Mouse (Mus musculus): ENCODE data around the gene Slitrk4. TPM values are rescaled to one million over a fixed set of nuclear protein-coding genes. Genes with fewer than 3 reads are reported as not detected.

Gene Slitrk4
- total RNA-seq (2012; rRNA removed) = not detected in 2 replicates
- not detected in 2 replicates for total RNA-seq (2014; rRNA removed)
- not detected in 2 replicates for polyA plus RNA-seq (2012; ENCODE audit: insufficient read length, low read depth)

DNA sequence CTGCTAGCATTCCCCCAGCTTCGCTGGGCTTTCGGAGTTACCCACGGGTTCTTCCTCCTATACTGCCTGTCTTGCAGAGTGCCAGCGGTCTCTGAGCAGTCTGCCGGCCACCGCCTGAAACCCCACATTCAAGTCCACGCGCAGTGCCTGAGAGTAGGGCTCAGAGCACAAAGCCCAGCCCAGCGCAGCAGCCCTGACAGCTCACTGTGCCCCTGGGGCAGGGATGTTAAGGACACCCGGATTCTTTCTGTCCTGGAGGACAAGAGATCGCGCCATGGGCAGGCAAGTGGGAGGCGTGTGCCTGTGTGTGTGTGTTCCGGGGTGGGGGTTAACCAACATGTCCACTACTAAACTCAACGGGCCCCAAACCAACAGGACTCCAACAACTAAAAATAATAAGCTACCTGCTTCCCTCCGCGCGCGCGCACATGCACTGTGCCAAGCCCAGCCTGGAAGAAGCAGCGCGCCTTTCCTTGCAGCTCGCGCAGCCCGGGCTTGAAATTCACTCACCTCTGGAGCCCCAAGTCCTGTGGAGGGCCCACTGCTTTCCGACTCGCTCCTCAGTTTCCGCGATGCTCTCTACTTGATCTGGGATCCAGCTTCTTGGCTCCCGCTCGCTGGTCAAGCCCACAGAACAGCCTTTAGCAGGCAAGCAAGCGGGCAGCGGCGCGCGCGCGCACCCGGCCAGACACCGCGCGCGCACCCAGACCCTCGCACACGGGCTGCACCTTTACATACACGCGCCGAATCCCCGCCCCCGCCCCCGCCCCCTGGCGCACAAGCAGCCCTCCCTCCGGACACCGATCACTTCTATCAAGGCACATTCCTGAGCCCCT, at the start of gene Slitrk4:
TSS of gene Slitrk4 (minus strand) at position 707 of the 836 bp plus-strand sequence.
- TF ChIP-seq SIN3A (IDR thresholded peaks at IDR 0.05; ENCODE audit: low read length) (no peak), POLR2AphosphoS2 (IDR thresholded peaks at IDR 0.05; ENCODE audit: low read depth, low read length) (no peak), CHD2 (IDR thresholded peaks at IDR 0.05; ENCODE audit: low read length) (no peak), ELF1 (IDR thresholded peaks at IDR 0.05; ENCODE audit: low read depth, low read length) (no peak)
- Histone ChIP-seq H3K4me1 (ENCODE audit: control insufficient read depth in 1 of 2, insufficient read depth in 2 of 2) (no peaks in the 10 kb centered on the region), H3K27me3 (replicated peaks) (no peaks in the 10 kb centered on the region), H3K4me3 (replicated peaks in 1 of 3; ENCODE audit: low read depth in 2 of 3, low read length in 2 of 3, poor library complexity in 1 of 3) (no peak within 1 kb of the TSS), H3K27ac (ENCODE audit: insufficient read depth, low read depth) (no peak within 1 kb of the TSS), H3K9me3 (replicated peaks; ENCODE audit: low read length) (peaks cover 15% of the 10 kb centered on the region), H3K9ac (ENCODE audit: insufficient read depth, low read depth) (no peak within 1 kb of the TSS), H3K4me2 (ENCODE audit: insufficient read depth, low read depth, poor library complexity, severe bottlenecking) (no peak within 1 kb of the TSS), H3K79me2 (replicated peaks; ENCODE audit: control insufficient read depth, extremely low read depth, insufficient read depth, poor library complexity, severe bottlenecking) (no peaks in the 10 kb centered on the region), H3K36me3 (replicated peaks in 1 of 2; ENCODE audit: control insufficient read depth in 1 of 2, insufficient read depth in 1 of 2, low read length in 1 of 2) (no peaks in the 10 kb centered on the region)
- no peak for DNase-seq (ENCODE audit: extremely low read depth)
- dilution Hi-C loops (cut with MboI; ENCODE audit: extremely low pct_ligation_motif_present, extremely low pct_unique_long_range_greater_than_20kb, low sequenced_read_pairs) = no loop called here
- in situ Hi-C loops (cut with MboI; ENCODE audit: low pct_ligation_motif_present, low pct_unique_long_range_greater_than_20kb, low sequenced_read_pairs) = no loop called here

DNA sequence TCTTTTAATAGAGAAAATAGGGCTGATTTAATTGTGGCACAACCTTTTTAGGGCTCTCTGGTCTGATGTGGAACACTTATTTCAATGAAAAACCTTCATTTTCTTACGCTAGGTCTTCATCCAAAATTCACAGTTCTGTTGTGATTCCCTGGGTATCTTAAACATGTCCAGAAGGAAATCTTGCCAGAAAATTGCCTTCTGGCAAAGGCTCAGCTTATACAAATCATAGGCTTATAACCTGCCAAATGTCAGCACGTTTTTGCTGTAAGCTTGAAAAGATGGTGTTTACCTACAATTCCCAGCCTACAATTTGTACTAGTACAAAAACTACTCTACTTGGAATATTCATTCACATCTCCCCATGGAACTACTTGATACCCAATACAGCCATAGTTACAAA, 42.7 kb upstream of the Slitrk4 start:
- Histone ChIP-seq H3K4me3 (replicated peaks in 1 of 3; ENCODE audit: low read depth in 2 of 3, low read length in 2 of 3, poor library complexity in 1 of 3) (no peak overlapping the region), H3K27me3 (replicated peaks) (no peaks in the 10 kb centered on the region), H3K4me1 (ENCODE audit: control insufficient read depth in 1 of 2, insufficient read depth in 2 of 2) (no peaks in the 10 kb centered on the region), H3K9ac (ENCODE audit: insufficient read depth, low read depth) (no peak overlapping the region), H3K4me2 (ENCODE audit: insufficient read depth, low read depth, poor library complexity, severe bottlenecking) (no peak overlapping the region), H3K79me2 (replicated peaks; ENCODE audit: control insufficient read depth, extremely low read depth, insufficient read depth, poor library complexity, severe bottlenecking) (no peaks in the 10 kb centered on the region), H3K27ac (ENCODE audit: insufficient read depth, low read depth) (no peak overlapping the region), H3K9me3 (replicated peaks; ENCODE audit: low read length) (no peaks in the 10 kb centered on the region), H3K36me3 (replicated peaks in 1 of 2; ENCODE audit: control insufficient read depth in 1 of 2, insufficient read depth in 1 of 2, low read length in 1 of 2) (no peaks in the 10 kb centered on the region)
- TF ChIP-seq MXI1 (IDR thresholded peaks at IDR 0.05; ENCODE audit: low read depth, low read length) (no peak), TBP (conservative IDR thresholded peaks at IDR 0.05; ENCODE audit: low read depth, low read length) (no peak), HCFC1 (IDR thresholded peaks at IDR 0.05; ENCODE audit: low read depth, low read length) (no peak), JUN (IDR thresholded peaks at IDR 0.05; ENCODE audit: insufficient read depth, low read depth, low read length) (no peak), NELFE (IDR thresholded peaks at IDR 0.05; ENCODE audit: low read depth, low read length) (no peak), GABPA (IDR thresholded peaks at IDR 0.05; ENCODE audit: insufficient replicate concordance, low read depth, low read length) (no peak), TCF12 (IDR thresholded peaks at IDR 0.05; ENCODE audit: low read depth, low read length) (no peak), MAX (IDR thresholded peaks at IDR 0.05; ENCODE audit: low read length) (no peak), EP300 (IDR thresholded peaks at IDR 0.05; ENCODE audit: low read length) (no peak), ZC3H11A (IDR thresholded peaks at IDR 0.05; ENCODE audit: low read depth, low read length) (no peak), KAT2A (IDR thresholded peaks at IDR 0.05; ENCODE audit: insufficient replicate concordance, low read length) (no peak), ZNF384 (IDR thresholded peaks at IDR 0.05; ENCODE audit: low read depth, low read length) (no peak), USF1 (IDR thresholded peaks at IDR 0.05; ENCODE audit: low read depth, low read length) (no peak), ZMIZ1 (IDR thresholded peaks at IDR 0.05; ENCODE audit: low read depth, low read length) (no peak), CHD1 (IDR thresholded peaks at IDR 0.05; ENCODE audit: low read depth, low read length) (no peak), POLR2AphosphoS2 (IDR thresholded peaks at IDR 0.05; ENCODE audit: low read depth, low read length) (no peak), SIN3A (IDR thresholded peaks at IDR 0.05; ENCODE audit: low read length) (no peak), ZKSCAN1 (IDR thresholded peaks at IDR 0.05; ENCODE audit: borderline replicate concordance, low read depth, low read length) (no peak), UBTF (IDR thresholded peaks at IDR 0.05; ENCODE audit: low read depth, low read length) (no peak)
- no peak for DNase-seq (ENCODE audit: extremely low read depth)
- in situ Hi-C loops (cut with MboI; ENCODE audit: low pct_ligation_motif_present, low pct_unique_long_range_greater_than_20kb, low sequenced_read_pairs) (no loop called here), dilution Hi-C loops (cut with MboI; ENCODE audit: extremely low pct_ligation_motif_present, extremely low pct_unique_long_range_greater_than_20kb, low sequenced_read_pairs) (no loop called here)
